24 mouse cellular contexts compared by ENCODE assay signal in the genomic region with DNA sequence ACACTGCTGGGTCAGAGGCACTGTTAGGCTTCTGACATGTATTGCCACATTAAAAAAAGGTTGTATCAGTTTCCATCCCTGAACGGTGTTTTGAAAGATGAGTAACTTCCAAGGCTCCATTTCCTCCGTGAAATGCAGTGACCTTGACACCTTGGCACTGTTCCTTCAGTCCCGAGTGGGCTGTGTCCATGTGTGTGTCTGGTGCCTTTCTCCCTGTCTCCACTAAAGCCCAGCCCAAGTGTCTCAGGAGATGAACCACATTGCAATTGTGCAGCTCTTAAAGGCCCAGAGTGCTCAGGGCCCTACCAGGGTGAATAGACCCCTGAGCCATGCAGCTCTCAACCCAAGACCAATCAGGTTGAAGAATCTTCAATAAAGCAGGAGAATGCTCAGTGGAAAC.
DNase-seq lines count a peak whose midpoint lies in the region; ATAC-seq and TF ChIP-seq lines count a peak whose summit lies in the region.
"Had no signal": no experiment of that assay in that cellular context is flagged by ENCODE, and none has a peak within 500 bp of the region (broad histone marks: within the 10 kb centered on the region; RNA-seq: fewer than 3 reads in every experiment).

No protein-coding gene starts in this region.

- no peaks in the 10 kb centered on the region for H3K36me3 ChIP-seq in lung, embryonic 14.5 days (ENCODE audit: insufficient read depth)
- H3K36me3 ChIP-seq: forebrain, embryonic 10.5 days; heart, embryonic 12.5 days; heart, embryonic 15.5 days; hindbrain, embryonic 10.5 days; hindbrain, embryonic 13.5 days; intestine, embryonic 15.5 days had no signal

- ATAC-seq in lung, embryonic 14.5 days (ENCODE audit: insufficient read depth) = no peak
- ATAC-seq in frontal cortex, adult (ENCODE audit: low TSS enrichment) = no peak
- ATAC-seq: activated CD4-positive, CD25-positive, alpha-beta regulatory T cell, adult 4 months; forebrain, embryonic 13.5 days; forebrain, embryonic 16.5 days; hindbrain, embryonic 16.5 days; intestine, embryonic 15.5 days had no signal

- H3K4me1 ChIP-seq in lung, embryonic 14.5 days (ENCODE audit: insufficient read depth) = peaks cover 8% of the 10 kb centered on the region; the same call in 1 of the 2 replicates

- H3K4me3 ChIP-seq in lung, embryonic 14.5 days (ENCODE audit: low read depth, low read length) = no peak overlapping the region
- H3K4me3 ChIP-seq: forebrain, embryonic 10.5 days; forebrain, embryonic 13.5 days; heart, embryonic 12.5 days; heart, embryonic 15.5 days; hindbrain, embryonic 10.5 days; hindbrain, embryonic 13.5 days; intestine, embryonic 15.5 days had no signal

- H3K4me2 ChIP-seq in lung, embryonic 14.5 days = no peak overlapping the region
- H3K4me2 ChIP-seq: forebrain, embryonic 13.5 days; heart, embryonic 12.5 days; heart, embryonic 15.5 days; hindbrain, embryonic 13.5 days; intestine, embryonic 15.5 days had no signal

- H3K27me3 ChIP-seq in lung, embryonic 14.5 days (ENCODE audit: insufficient read depth, low read length) = no peaks in the 10 kb centered on the region
- H3K27me3 ChIP-seq: forebrain, embryonic 13.5 days; heart, embryonic 12.5 days; heart, embryonic 15.5 days; hindbrain, embryonic 13.5 days; intestine, embryonic 15.5 days had no signal

- TF ChIP-seq CTCF in lung, embryonic 14.5 days (IDR thresholded peaks at IDR 0.05; ENCODE audit: low read depth) = no peak

- no peak overlapping the region for H3K9ac ChIP-seq in lung, embryonic 14.5 days
- H3K9ac ChIP-seq: forebrain, embryonic 13.5 days; heart, embryonic 12.5 days; heart, embryonic 15.5 days; hindbrain, embryonic 13.5 days; intestine, embryonic 15.5 days had no signal

- no peak overlapping the region for H3K27ac ChIP-seq in lung, embryonic 14.5 days (ENCODE audit: low read depth)
- H3K27ac ChIP-seq: forebrain, embryonic 10.5 days; forebrain, embryonic 13.5 days; heart, embryonic 15.5 days; hindbrain, embryonic 10.5 days; hindbrain, embryonic 13.5 days; intestine, embryonic 15.5 days had no signal

- DNase-seq in adrenal gland, adult (ENCODE audit: inconsistent age in 2 of 2, low spot score in 1 of 2) = peak; percentile 25 to 53
- no peak for DNase-seq in adrenal gland, postnatal 36 days
- DNase-seq in lung, embryonic 14.5 days = peak; percentile 44
- DNase-seq in lung, postnatal 14 days = peak; percentile 55
- DNase-seq in cerebellum, adult 9-11 months = no peak
- DNase-seq: adrenal gland, postnatal 10 days; cerebellum, adult 11-12 months; cerebellum, adult 8-10 months; cerebellum, postnatal 14 days; gastrocnemius, postnatal 10 days; gastrocnemius, postnatal 36 days; heart, postnatal 10 days; heart, postnatal 36 days had no signal

- WGBS in lung, embryonic 14.5 days = 31% methylated on average over 3 of the region's 3 CpGs

- H3K9me3 ChIP-seq in lung, embryonic 14.5 days (ENCODE audit: low read depth, low read length) = no peaks in the 10 kb centered on the region
- H3K9me3 ChIP-seq: forebrain, embryonic 10.5 days; forebrain, embryonic 13.5 days; heart, embryonic 12.5 days; heart, embryonic 15.5 days; hindbrain, embryonic 10.5 days; hindbrain, embryonic 13.5 days; intestine, embryonic 15.5 days had no signal

Comparison
In these comparisons a context has a peak if more than half of its experiments do, and no peak if none do; other contexts are left out.
1. DNase-seq: peak in adrenal gland, adult (2 of 2), lung, embryonic 14.5 days (single experiment) and lung, postnatal 14 days (single experiment); none in adrenal gland, postnatal 36 days (0 of 2) and cerebellum, adult 9-11 months (single experiment).